Mouse (Mus musculus) kidney, embryonic 16.5 days (tissue): ENCODE results near the gene Aph1a. TPM values are rescaled to one million over a fixed set of nuclear protein-coding genes. Genes with fewer than 3 reads are reported as not detected.

ENCODE experiments used
- ATAC-seq: fragments of 200-750 bp; cut with Nextera tagmentation; 2 replicates; pipeline ENCODE4 v1.8.0; 2017; ENCODE audit warnings: moderate TSS enrichment; ENCODE audit not compliant: low FRiP score, low TSS enrichment
- H3K27ac ChIP-seq: fragments of 300-500 bp; sonication (generic); 2 replicates; pipeline ENCODE4 v1.5.1; 2014; ENCODE audit warnings: low read length
- H3K27me3 ChIP-seq: fragments of 300-500 bp; sonication (generic); 2 replicates; pipeline ENCODE4 v1.6.1; 2014; ENCODE audit warnings: low read length, control low read depth, mixed read lengths; ENCODE audit not compliant: insufficient read depth
- H3K36me3 ChIP-seq: fragments of 300-500 bp; sonication (generic); 2 replicates; pipeline ENCODE4 v1.6.1; 2014; ENCODE audit warnings: low read length, control low read depth, mixed read lengths; ENCODE audit not compliant: insufficient read depth
- H3K4me1 ChIP-seq: fragments of 300-500 bp; sonication (generic); 2 replicates; pipeline ENCODE4 v1.6.1; 2014; ENCODE audit warnings: low read length, control low read depth, mixed read lengths; ENCODE audit not compliant: insufficient read depth
- H3K4me2 ChIP-seq: fragments of 300-500 bp; sonication (generic); replicated peaks from 2 replicates; pipeline ENCODE4 v1.6.1; 2014; ENCODE audit warnings: low read depth, low read length
- H3K4me3 ChIP-seq: fragments of 300-500 bp; sonication (generic); 2 replicates; pipeline ENCODE4 v1.5.1; 2014; ENCODE audit warnings: mild to moderate bottlenecking, low read length
- H3K9ac ChIP-seq: fragments of 300-500 bp; sonication (generic); replicated peaks from 2 replicates; pipeline ENCODE4 v1.6.1; 2014; ENCODE audit warnings: low read length
- H3K9me3 ChIP-seq: fragments of 300-500 bp; sonication (generic); 2 replicates; pipeline ENCODE4 v1.6.1; 2016; ENCODE audit warnings: low read length, control low read depth
- WGBS: fragments of 180-500 bp; shearing (Covaris S2); extraction: QIAGEN DNeasy Blood & Tissue Kit; methylation state at CpG from one replicate; pipeline ENCODE4 v1.1.7; 2014; 5-methylcytosine and 5-hydroxymethylcytosine counted together
- polyA plus RNA-seq: library from polyadenylated mRNA; unstranded; fragments of >200 nt; fragmentation: Nextera tagmentation; extraction: Ambion mirVana; gene quantifications from 2 replicates; pipeline ENCODE4 v1.2.1, GENCODE M21; 2015

Aph1a gene
- polyA plus RNA-seq, 1 experiment from 2014 or later, result 41.3 TPM

DNA sequence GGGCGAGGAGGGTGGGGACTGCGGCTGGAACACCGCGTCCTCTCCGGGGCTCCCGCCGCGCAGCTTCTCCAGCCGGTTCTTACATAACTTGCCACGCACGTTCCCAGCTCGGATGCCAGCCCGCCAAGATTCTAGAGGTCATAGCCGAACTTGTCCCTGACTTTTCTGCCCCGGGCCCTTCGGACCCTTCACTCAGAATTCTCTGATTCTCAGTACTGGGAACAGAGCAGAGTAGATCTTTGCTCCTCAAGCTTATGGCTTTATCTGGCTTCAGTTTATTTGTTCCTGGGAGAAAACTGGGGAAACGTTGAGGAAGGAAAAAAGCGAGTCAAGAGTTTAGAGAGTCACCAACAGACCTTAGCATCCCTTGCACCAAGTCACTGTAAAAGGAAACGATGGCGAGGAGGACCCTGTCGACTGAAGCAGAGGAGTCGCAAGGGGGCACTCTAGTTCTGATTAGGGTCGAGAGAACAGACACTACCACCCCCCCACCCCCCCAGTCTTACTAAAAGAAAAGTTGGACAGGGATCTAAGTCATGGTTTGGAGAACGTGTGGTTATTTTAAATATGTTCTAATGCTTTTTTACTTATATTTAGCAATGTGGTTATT, 10.8 kb upstream of the Aph1a start:
- Histone ChIP-seq H3K4me1 (peaks cover 11% of the 10 kb centered on the region; the same call in 1 of the 2 replicates), H3K27ac (no peak overlapping the region), H3K9ac (peak overlapping the region; percentile 22), H3K36me3 (no peaks in the 10 kb centered on the region), H3K4me3 (peak overlapping the region; percentile 52), H3K27me3 (no peaks in the 10 kb centered on the region), H3K9me3 (no peaks in the 10 kb centered on the region), H3K4me2 (peak overlapping the region; percentile 92)
- 1% methylated on average over 24 of the region's 24 CpGs for WGBS
- no peak for ATAC-seq

DNA sequence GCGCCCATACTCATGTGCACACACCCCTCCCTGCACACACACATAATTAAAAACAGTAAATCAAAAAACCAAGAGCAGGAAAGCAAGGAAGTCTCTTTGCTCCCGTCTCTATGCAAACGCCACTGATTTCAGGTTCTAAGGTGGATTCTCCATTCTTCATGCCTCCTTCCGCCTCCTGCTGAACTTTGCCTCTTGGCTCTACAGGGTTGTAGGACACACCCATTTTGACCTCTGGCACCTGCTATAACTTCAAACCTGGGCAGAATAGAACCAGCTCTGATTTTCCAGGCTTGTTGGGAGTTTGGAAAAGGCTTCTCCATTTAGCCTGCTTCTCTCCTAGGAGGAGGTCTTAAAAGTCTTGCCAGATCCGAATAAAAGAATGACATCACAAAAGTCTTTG, 9.4 kb upstream of the Aph1a start:
- Histone ChIP-seq H3K4me2 (no peak overlapping the region), H3K27ac (no peak overlapping the region), H3K4me1 (peaks cover 11% of the 10 kb centered on the region; the same call in 1 of the 2 replicates), H3K27me3 (no peaks in the 10 kb centered on the region), H3K9me3 (no peaks in the 10 kb centered on the region), H3K9ac (no peak overlapping the region), H3K36me3 (no peaks in the 10 kb centered on the region), H3K4me3 (no peak overlapping the region)
- ATAC-seq, result no peak
- 68% methylated on average over 5 of the region's 5 CpGs for WGBS

DNA sequence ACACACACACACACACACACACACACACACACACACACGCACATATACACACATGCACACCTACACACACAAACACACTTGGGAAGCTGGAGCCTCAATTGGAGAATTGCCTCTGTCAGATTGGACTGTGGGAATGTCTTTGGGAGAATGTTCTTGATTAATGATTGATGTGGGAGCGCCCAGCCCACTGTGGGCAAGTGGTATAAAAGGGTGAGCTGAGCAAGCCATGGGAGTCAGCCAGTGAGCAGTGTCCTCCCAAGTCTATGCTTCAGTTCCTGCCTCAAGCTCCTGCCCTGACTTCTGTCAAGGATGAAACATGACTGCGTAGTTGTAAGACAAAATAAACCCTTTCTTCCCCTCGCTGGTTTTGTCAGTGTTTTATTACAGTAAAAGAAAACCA, 6.2 kb upstream of the Aph1a start:
- no peaks in the 10 kb centered on the region for H3K9me3 ChIP-seq
- 44% methylated on average over 4 of the region's 4 CpGs for WGBS
- no peak overlapping the region for H3K4me3 ChIP-seq
- peak; percentile 64; the same call in 1 of the 2 replicates for ATAC-seq
- peaks cover 31% of the 10 kb centered on the region for H3K4me1 ChIP-seq
- no peaks in the 10 kb centered on the region for H3K27me3 ChIP-seq
- no peak overlapping the region for H3K9ac ChIP-seq
- H3K4me2 ChIP-seq, result no peak overlapping the region
- no peaks in the 10 kb centered on the region for H3K36me3 ChIP-seq
- H3K27ac ChIP-seq, result no peak overlapping the region

DNA sequence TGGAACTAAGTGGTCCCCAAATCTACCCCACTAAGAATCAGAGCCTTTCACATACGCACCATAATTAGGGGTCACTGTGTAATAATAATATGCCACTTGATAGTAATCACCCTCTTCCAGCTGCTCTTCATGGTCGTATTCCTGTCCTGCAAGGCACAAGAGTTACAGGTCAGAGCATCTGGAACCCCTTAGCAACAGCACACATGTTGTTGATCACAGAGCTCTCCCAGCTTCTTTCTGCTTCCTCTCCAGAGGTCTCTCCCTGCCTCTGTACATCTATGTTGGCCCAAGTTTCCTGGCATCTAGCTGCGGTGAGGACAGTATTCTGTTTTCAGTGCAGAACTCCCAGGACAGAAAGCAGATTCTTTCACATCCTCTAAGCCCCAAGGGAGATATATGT, 4.1 kb upstream of the Aph1a start:
- ATAC-seq, result no peak
- H3K9me3 ChIP-seq, result no peaks in the 10 kb centered on the region
- 72% methylated on average over 3 of the region's 3 CpGs for WGBS

DNA sequence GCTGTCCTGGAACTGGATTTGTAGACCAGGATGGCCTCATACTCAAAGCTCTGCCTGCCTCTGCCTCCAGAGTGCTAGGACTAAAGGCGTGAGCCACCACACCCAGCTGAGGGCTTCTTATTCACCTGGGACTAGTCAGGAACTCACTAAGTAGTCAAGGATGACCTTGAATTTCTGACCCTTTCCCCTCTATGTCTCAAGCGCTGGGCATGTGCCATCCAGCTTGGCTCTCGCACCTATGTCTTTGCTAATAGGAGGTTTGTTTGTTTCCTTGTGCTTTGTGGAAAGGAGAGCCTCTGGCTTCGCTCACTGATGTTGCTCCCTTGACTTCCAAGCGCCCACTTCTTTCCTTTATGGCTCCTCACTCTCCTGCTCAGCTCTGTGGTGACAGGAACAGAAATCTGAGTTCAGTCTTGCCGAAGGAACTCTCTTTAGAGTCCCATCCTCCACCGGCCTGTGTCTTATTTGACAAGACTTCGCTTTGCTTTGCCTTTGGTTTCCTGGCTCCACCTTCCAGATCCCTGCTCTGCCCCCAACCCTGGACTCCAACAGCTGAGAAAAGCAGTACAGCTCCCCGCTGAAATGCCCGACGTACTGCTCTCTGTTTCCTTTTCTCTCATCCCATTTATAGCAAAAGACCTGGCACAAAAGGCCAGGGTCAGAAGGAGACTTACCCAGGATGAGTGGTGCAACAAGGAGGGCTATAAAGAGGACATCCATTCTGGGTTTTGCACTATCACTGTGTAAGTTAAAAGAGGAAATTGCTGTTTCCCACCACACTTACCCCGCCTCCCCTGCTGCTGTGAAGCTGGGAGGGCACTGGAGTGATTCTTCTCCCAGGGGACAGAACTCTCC, 2.3 kb upstream of the Aph1a start, which contains the start of gene BC028528:
Gene BC028528 (minus strand): TSS at position 795 of the 855 bp plus-strand sequence.
- Histone ChIP-seq H3K9me3 (no peaks in the 10 kb centered on the region), H3K4me3 (peak within 1 kb of the TSS; percentile 37), H3K27me3 (no peaks in the 10 kb centered on the region), H3K4me1 (peaks cover 31% of the 10 kb centered on the region), H3K4me2 (peak within 1 kb of the TSS; percentile 49), H3K27ac (peak within 1 kb of the TSS; percentile 90), H3K36me3 (no peaks in the 10 kb centered on the region), H3K9ac (peak within 1 kb of the TSS; percentile 40)
- ATAC-seq, result no peak; the same call in 1 of the 2 replicates
- WGBS, result 12% methylated on average over 12 of the region's 12 CpGs

More for the DNA sequence above, 4.1 kb upstream of the Aph1a start:
- Histone ChIP-seq H3K36me3 (no peaks in the 10 kb centered on the region), H3K4me1 (peaks cover 26% of the 10 kb centered on the region), H3K4me3 (no peak overlapping the region), H3K4me2 (no peak overlapping the region), H3K27ac (no peak overlapping the region), H3K27me3 (no peaks in the 10 kb centered on the region), H3K9ac (no peak overlapping the region)

DNA sequence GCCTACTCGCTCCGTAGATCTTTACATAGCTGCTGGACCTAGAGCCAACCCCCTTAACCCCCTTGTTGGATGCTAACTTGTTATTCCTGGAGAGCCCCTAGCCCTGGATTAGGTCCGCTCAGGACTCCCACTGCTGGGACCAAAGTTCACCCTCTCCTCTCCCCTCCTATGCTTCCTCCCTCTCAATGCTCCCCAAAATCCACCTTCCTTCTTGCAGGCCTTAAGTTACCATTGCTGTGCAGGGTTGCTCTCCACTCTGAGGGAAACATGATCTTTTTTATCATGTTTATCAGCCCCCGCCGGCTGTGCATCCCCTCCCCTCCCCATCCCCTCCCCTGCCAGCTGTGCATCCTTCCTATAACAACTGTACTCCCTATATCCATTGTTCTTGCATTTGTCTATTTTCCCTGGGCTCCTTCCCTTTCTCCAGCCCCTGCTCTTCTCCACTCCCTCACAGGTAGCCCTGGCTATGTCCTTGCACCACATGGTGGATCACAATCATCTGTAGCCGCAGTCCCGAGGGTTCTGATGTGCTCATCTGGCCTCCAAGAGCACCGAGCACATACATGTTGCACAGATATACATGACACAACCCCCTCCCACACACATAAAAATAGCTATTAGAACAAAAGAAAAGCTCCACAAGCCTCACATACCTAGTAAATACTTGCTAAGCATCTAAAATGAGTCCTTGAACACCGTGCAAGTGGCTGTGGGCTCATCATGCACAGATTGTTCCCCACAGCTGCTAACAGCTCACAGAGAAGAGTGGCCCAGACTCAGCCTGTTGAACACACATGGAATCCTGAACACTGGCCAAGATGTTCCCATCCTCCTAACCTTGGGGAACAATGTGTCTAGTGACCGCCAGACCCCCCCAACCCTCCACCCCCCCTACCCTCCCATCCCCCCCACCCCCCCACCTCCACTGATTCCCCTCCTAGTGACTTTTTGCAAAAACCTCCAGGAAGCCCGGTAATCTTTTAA, 1.4 kb upstream of the Aph1a start:
- H3K9ac ChIP-seq, result peak overlapping the region; percentile 40
- H3K4me2 ChIP-seq, result peak overlapping the region; percentile 61
- H3K27me3 ChIP-seq, result no peaks in the 10 kb centered on the region
- H3K27ac ChIP-seq, result peak overlapping the region; percentile 92
- WGBS, result 24% methylated on average over 11 of the region's 11 CpGs
- ATAC-seq, result peak; percentile 40; the same call in 1 of the 2 replicates
- no peaks in the 10 kb centered on the region for H3K9me3 ChIP-seq
- H3K36me3 ChIP-seq, result 0 out of 2 replicates have a peak, but pooled peaks cover 1% of the 10 kb centered on the region
- peak overlapping the region; percentile 37 for H3K4me3 ChIP-seq
- peaks cover 31% of the 10 kb centered on the region for H3K4me1 ChIP-seq

DNA sequence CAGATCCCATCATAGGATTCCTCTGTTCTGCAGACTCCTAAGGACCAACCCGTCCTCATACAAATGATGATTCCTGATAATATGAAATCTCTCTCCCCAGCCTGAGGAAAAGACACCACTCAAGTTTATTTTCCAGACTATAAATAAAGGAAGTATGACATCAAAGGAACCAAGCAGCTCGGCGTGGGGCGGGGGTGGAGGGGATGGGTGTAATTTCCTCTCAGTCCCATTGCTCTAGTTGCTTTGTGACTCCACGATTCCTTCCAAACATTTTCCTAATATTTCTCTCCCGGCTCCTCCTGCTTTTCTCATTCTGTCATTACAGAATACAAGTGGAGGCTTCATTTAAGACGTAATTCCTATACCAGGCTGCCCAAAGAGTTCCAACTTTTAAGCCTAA, 643 bp upstream of the Aph1a start:
- peaks cover 7% of the 10 kb centered on the region; the same call in 1 of the 2 replicates for H3K36me3 ChIP-seq
- H3K27ac ChIP-seq, result peak overlapping the region; percentile 92
- ATAC-seq, result no peak
- peak overlapping the region; percentile 61 for H3K4me2 ChIP-seq
- WGBS, result 8% methylated on average over 7 of the region's 7 CpGs
- H3K9me3 ChIP-seq, result no peaks in the 10 kb centered on the region
- H3K4me1 ChIP-seq, result peaks cover 28% of the 10 kb centered on the region
- H3K4me3 ChIP-seq, result peak overlapping the region; percentile 73
- H3K9ac ChIP-seq, result peak overlapping the region; percentile 53
- H3K27me3 ChIP-seq, result no peaks in the 10 kb centered on the region

DNA sequence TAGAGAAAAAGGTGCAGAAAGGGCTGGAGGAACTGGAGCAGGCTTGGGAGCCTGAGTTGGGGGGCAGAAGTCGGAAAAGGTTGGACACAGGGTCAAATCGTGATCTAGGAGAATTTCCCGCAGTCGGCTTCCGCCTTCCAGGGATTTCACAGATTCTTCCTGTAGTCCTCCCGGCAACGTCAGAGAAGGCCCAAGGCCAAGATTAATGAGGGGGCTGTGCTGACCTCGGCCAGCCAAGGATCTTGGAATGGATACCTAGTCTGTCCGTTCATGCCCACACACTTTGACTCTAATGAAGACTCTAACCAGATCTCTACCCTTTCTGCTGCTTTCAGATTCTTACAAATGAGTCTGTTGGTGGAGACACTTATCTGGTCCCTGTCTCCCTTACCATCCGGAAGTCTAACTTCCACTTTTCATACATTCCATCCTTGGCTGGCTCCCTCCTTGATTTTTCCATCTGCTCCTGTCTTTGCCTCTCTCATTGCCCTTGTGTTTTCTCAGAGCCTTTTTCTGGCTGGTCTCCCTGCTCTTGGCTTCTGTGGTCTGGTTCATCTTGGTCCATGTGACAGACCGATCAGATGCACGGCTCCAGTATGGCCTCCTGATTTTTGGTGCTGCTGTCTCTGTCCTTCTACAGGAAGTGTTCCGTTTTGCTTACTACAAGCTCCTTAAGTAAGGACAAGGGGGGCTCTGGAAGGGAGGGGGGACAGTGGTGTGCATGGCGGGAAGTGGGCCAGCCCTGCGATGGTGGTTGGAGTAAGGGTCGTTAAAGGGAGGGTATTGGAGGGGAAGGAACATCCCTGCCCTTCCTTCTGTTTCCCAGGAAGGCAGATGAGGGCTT, 770 bp downstream of the Aph1a start:
- Histone ChIP-seq H3K9ac (peak overlapping the region; percentile 80), H3K27ac (peak overlapping the region; percentile 93), H3K4me3 (peak overlapping the region; percentile 73), H3K27me3 (no peaks in the 10 kb centered on the region), H3K4me2 (peak overlapping the region; percentile 77), H3K36me3 (peaks cover 7% of the 10 kb centered on the region; the same call in 1 of the 2 replicates), H3K4me1 (peaks cover 36% of the 10 kb centered on the region), H3K9me3 (no peaks in the 10 kb centered on the region)
- WGBS, result 3% methylated on average over 14 of the region's 16 CpGs
- ATAC-seq, result peak; percentile 33; the same call in 1 of the 2 replicates
